23 mouse cellular contexts compared by ENCODE assay signal in the genomic region with DNA sequence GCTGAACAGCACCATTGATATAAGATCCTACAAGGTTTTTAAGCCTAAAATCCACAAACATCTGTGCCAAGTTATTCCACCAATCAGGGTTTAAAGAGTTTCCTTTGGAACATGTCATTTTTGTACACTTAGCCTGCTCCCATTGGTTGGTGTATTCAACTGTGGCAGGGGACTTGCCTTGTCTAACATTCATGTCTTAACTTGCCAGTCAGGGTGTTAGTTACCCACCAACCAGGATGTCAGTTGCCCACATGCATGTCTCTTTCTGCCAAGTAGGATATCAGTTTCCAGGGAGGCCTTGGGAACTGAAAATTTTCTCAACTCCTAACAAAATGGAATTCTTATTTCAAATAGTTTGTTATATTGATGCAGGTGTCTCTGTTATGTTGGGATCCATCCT. TPM values are rescaled to one million over a fixed set of nuclear protein-coding genes. Genes with fewer than 3 reads are reported as not detected.
DNase-seq lines count a peak whose midpoint lies in the region; ATAC-seq and TF ChIP-seq lines count a peak whose summit lies in the region.
"Had no signal": no experiment of that assay in that cellular context is flagged by ENCODE, and none has a peak within 500 bp of the region (broad histone marks: within the 10 kb centered on the region; RNA-seq: fewer than 3 reads in every experiment).

No protein-coding gene starts in this region.

- peak; percentile 60 for TF ChIP-seq EP300 in CH12.LX (IDR thresholded peaks at IDR 0.05; ENCODE audit: low read length)

- no peaks in the 10 kb centered on the region for H3K36me3 ChIP-seq in embryonic facial prominence, embryonic 14.5 days (ENCODE audit: control insufficient read depth, insufficient read depth, low read length)
- H3K36me3 ChIP-seq in embryonic facial prominence, embryonic 10.5 days (replicated peaks): no peaks in the 10 kb centered on the region
- no peaks in the 10 kb centered on the region for H3K36me3 ChIP-seq in CH12.LX (replicated peaks in 1 of 2; ENCODE audit: control insufficient read depth in 1 of 2, insufficient read depth in 1 of 2, low read length in 1 of 2)
- H3K36me3 ChIP-seq in macrophage (ENCODE audit: inconsistent target): no peaks in the 10 kb centered on the region
- H3K36me3 ChIP-seq: G1E had no signal

- H3K4me2 ChIP-seq in embryonic facial prominence, embryonic 14.5 days (ENCODE audit: low read depth, low read length): no peak overlapping the region
- peak overlapping the region; percentile 69 for H3K4me2 ChIP-seq in CH12.LX (ENCODE audit: insufficient read depth, low read depth, poor library complexity, severe bottlenecking)

- H3K27ac ChIP-seq in embryonic facial prominence, embryonic 14.5 days (replicated peaks; ENCODE audit: low read depth, low read length): no peak overlapping the region
- no peak overlapping the region for H3K27ac ChIP-seq in embryonic facial prominence, embryonic 10.5 days (replicated peaks)
- H3K27ac ChIP-seq in CH12.LX (ENCODE audit: insufficient read depth, low read depth) (peak overlapping the region; percentile 89), macrophage (peak overlapping the region; percentile 91; the same call in 1 of the 2 replicates)

- no peaks in the 10 kb centered on the region; the same call in 1 of the 2 replicates for H3K9me3 ChIP-seq in embryonic facial prominence, embryonic 14.5 days (ENCODE audit: control insufficient read depth, low read length)
- no peaks in the 10 kb centered on the region for H3K9me3 ChIP-seq in embryonic facial prominence, embryonic 10.5 days
- H3K9me3 ChIP-seq in CH12.LX (replicated peaks; ENCODE audit: low read length): peaks cover 6% of the 10 kb centered on the region

- DNase-seq in embryonic facial prominence, embryonic 14.5 days (ENCODE audit: low spot score): peak; percentile 25
- no peak for DNase-seq in embryonic facial prominence, embryonic 10.5 days (ENCODE audit: low spot score)
- peak; percentile 52 for DNase-seq in heart, adult 11 months
- DNase-seq in heart, postnatal 14 days: no peak
- peak; percentile 70 for DNase-seq in CH12.LX (ENCODE audit: extremely low read depth)
- DNase-seq in adrenal gland, postnatal 25 days: no peak
- no peak for DNase-seq in right cerebral cortex, postnatal 36 days (ENCODE audit: low spot score in 2 of 2)
- DNase-seq: adrenal gland, adult 2 months; adrenal gland, adult 8-10 months; adrenal gland, postnatal 10 days; adrenal gland, postnatal 14 days; adrenal gland, postnatal 36 days; cerebellum, adult 11 months; cerebellum, adult 11-12 months; cerebellum, adult 18-20 months; cerebellum, adult 2 months had no signal

- in situ Hi-C loops in CH12.LX (cut with MboI; ENCODE audit: low pct_ligation_motif_present, low pct_unique_long_range_greater_than_20kb, low sequenced_read_pairs): no loop called here

- TF ChIP-seq CTCF in CH12.LX (conservative IDR thresholded peaks at IDR 0.05 in 1 of 2, IDR thresholded peaks at IDR 0.05 in 1 of 2; ENCODE audit: low read depth in 2 of 2, low read length in 2 of 2): no peak

- intact Hi-C loops in heart, postnatal 14 days (cut with DNase I): no loop called here

- peak; percentile 46; the same call in 1 of the 2 replicates for TF ChIP-seq POLR2A in CH12.LX (IDR thresholded peaks at IDR 0.05; ENCODE audit: low read depth, low read length)

- ATAC-seq in embryonic facial prominence, embryonic 14.5 days (ENCODE audit: low read depth): no peak
- ATAC-seq: activated CD4-positive, CD25-positive, alpha-beta regulatory T cell, adult 4 months; CD4-positive, CD25-positive, alpha-beta regulatory T cell, adult 4 months; Patski had no signal

- H3K4me1 ChIP-seq in embryonic facial prominence, embryonic 14.5 days (ENCODE audit: control insufficient read depth, insufficient read depth, low read length): no peaks in the 10 kb centered on the region
- no peaks in the 10 kb centered on the region for H3K4me1 ChIP-seq in embryonic facial prominence, embryonic 10.5 days
- peaks cover 24 to 35% of the 10 kb centered on the region in 2 experiments for H3K4me1 ChIP-seq in CH12.LX (ENCODE audit: control insufficient read depth in 1 of 2, insufficient read depth in 2 of 2)

- TF ChIP-seq RAD21 in CH12.LX (IDR thresholded peaks at IDR 0.05; ENCODE audit: low read depth, low read length): no peak

- H3K79me2 ChIP-seq in CH12.LX (replicated peaks; ENCODE audit: control insufficient read depth, extremely low read depth, insufficient read depth, poor library complexity, severe bottlenecking) (no peaks in the 10 kb centered on the region), macrophage (ENCODE audit: inconsistent target) (no peaks in the 10 kb centered on the region)

- H3K4me3 ChIP-seq in embryonic facial prominence, embryonic 14.5 days (ENCODE audit: low read depth, low read length): no peak overlapping the region
- no peak overlapping the region for H3K4me3 ChIP-seq in embryonic facial prominence, embryonic 10.5 days
- H3K4me3 ChIP-seq in CH12.LX (replicated peaks in 1 of 3; ENCODE audit: low read depth in 2 of 3, low read length in 2 of 3, poor library complexity in 1 of 3): no peak overlapping the region
- H3K4me3 ChIP-seq in macrophage (ENCODE audit: inconsistent target): no peak overlapping the region

- no peak overlapping the region for H3K9ac ChIP-seq in embryonic facial prominence, embryonic 14.5 days (ENCODE audit: low read depth, low read length)
- peak overlapping the region; percentile 62; the same call in 1 of the 2 replicates for H3K9ac ChIP-seq in CH12.LX (ENCODE audit: insufficient read depth, low read depth)

- H3K27me3 ChIP-seq in embryonic facial prominence, embryonic 14.5 days (replicated peaks; ENCODE audit: control insufficient read depth, insufficient read depth, low read length): no peaks in the 10 kb centered on the region
- H3K27me3 ChIP-seq in embryonic facial prominence, embryonic 10.5 days (replicated peaks; ENCODE audit: low read depth, poor library complexity, severe bottlenecking): no peaks in the 10 kb centered on the region
- no peaks in the 10 kb centered on the region for H3K27me3 ChIP-seq in CH12.LX (replicated peaks)
- H3K27me3 ChIP-seq: Patski had no signal

- dilution Hi-C loops in CH12.LX (cut with MboI; ENCODE audit: extremely low pct_ligation_motif_present, extremely low pct_unique_long_range_greater_than_20kb, low sequenced_read_pairs): no loop called here

TF ChIP-seq in CH12.LX, 34 proteins besides CTCF, POLR2A, EP300 and RAD21 (continues in another document):
- TF ChIP-seq ETS1 (conservative IDR thresholded peaks at IDR 0.05; ENCODE audit: low read depth, low read length) (peak; percentile 20; the same call in 1 of the 2 replicates), NRF1 (IDR thresholded peaks at IDR 0.05; ENCODE audit: low read depth, low read length) (0 out of 2 replicates have a peak, but pooled peaks have one; percentile 13), HCFC1 (IDR thresholded peaks at IDR 0.05; ENCODE audit: low read depth, low read length) (0 out of 2 replicates have a peak, but pooled peaks have one; percentile 15), TBP (conservative IDR thresholded peaks at IDR 0.05; ENCODE audit: low read depth, low read length) (peak; percentile 62; the same call in 1 of the 2 replicates), CHD1 (IDR thresholded peaks at IDR 0.05; ENCODE audit: low read depth, low read length) (peak; percentile 97), JUN (IDR thresholded peaks at IDR 0.05; ENCODE audit: insufficient read depth, low read depth, low read length) (no peak)

RNA-seq across cellular contexts. Expression of gene Fcgr4, which starts 13.1 kb away (rescaled TPM):
- polyA plus RNA-seq in embryonic facial prominence, embryonic 14.5 days (2014; fragmentation: Nextera tagmentation; extraction: Ambion mirVana): 0.81 and 0.92 TPM in 2 replicates
- 0.31 TPM in 1 of 2 replicates, not detected in the other for polyA plus RNA-seq in embryonic facial prominence, embryonic 10.5 days (2016; fragmentation: Nextera tagmentation; extraction: Ambion mirVana)
- under 1 TPM; 0.22 to 0.29 TPM for total RNA-seq in heart, postnatal 14 days (2021)
- total RNA-seq in CH12.LX (2012; rRNA removed) (48.4 and 56.8 TPM in 2 replicates), CH12.LX (2014; rRNA removed) (41.8 and 50.2 TPM in 2 replicates)
- polyA plus RNA-seq in CH12.LX (2012; ENCODE audit: insufficient read length, low read depth) (46.7 and 52.8 TPM in 2 replicates), macrophage (2018) (192 to 337 TPM (median 269 TPM) in 3 replicates)
- total RNA-seq in macrophage (2018; cell fraction: chromatin; rRNA removed): 10 to 100 TPM in 18 of 26 experiments, 1 to 10 TPM in 8; 2.8 to 51.5 (median 15.7) TPM
- total RNA-seq in macrophage (2018; cell fraction: cytosol; rRNA removed): 100 to 1,000 TPM; 164 to 540 (median 249) TPM
- 100 to 1,000 TPM in 12 of 26 experiments, 10 to 100 TPM in 14; 45.3 to 292 (median 97.1) TPM for total RNA-seq in macrophage (2018; cell fraction: nucleus; rRNA removed)
- total RNA-seq in adrenal gland, postnatal 25 days (2021): 0.76 and 1.6 TPM in 2 replicates
- total RNA-seq: MEL had no signal

RNA-seq across cellular contexts. Expression of gene Fcgr2b, which starts 29.2 kb away (rescaled TPM):
- 1.6 and 3.2 TPM in 2 replicates for polyA plus RNA-seq in embryonic facial prominence, embryonic 14.5 days (2014; fragmentation: Nextera tagmentation; extraction: Ambion mirVana)
- not detected in 2 replicates for polyA plus RNA-seq in embryonic facial prominence, embryonic 10.5 days (2016; fragmentation: Nextera tagmentation; extraction: Ambion mirVana)
- 1 to 10 TPM; 5.2 to 6.0 TPM for total RNA-seq in heart, postnatal 14 days (2021)
- total RNA-seq in CH12.LX (2012; rRNA removed) (20.2 and 31.8 TPM in 2 replicates), CH12.LX (2014; rRNA removed) (29.5 and 31.1 TPM in 2 replicates)
- polyA plus RNA-seq in CH12.LX (2012; ENCODE audit: insufficient read length, low read depth) (36.1 and 44.3 TPM in 2 replicates), macrophage (2018) (372 to 843 TPM (median 791 TPM) in 3 replicates)
- 1,000 to 10,000 TPM in 14 of 26 experiments, 100 to 1,000 TPM in 12; 552 to 2,008 (median 1,011) TPM for total RNA-seq in macrophage (2018; cell fraction: chromatin; rRNA removed)
- 100 to 1,000 TPM; 224 to 730 (median 474) TPM for total RNA-seq in macrophage (2018; cell fraction: cytosol; rRNA removed)
- 1,000 to 10,000 TPM in 21 of 26 experiments, 100 to 1,000 TPM in 5; 780 to 1,818 (median 1,207) TPM for total RNA-seq in macrophage (2018; cell fraction: nucleus; rRNA removed)
- 1.5 and 2.6 TPM in 2 replicates for total RNA-seq in adrenal gland, postnatal 25 days (2021)

RNA-seq across cellular contexts. Expression of gene Fcgr3, which starts 59.1 kb away (rescaled TPM):
- polyA plus RNA-seq in embryonic facial prominence, embryonic 14.5 days (2014; fragmentation: Nextera tagmentation; extraction: Ambion mirVana): 20.5 and 25.0 TPM in 2 replicates
- polyA plus RNA-seq in embryonic facial prominence, embryonic 10.5 days (2016; fragmentation: Nextera tagmentation; extraction: Ambion mirVana): 3.8 and 5.5 TPM in 2 replicates
- total RNA-seq in heart, postnatal 14 days (2021): 10 to 100 TPM; 11.8 to 11.9 TPM
- total RNA-seq in CH12.LX (2012; rRNA removed) (4.3 and 8.5 TPM in 2 replicates), CH12.LX (2014; rRNA removed) (6.1 and 6.3 TPM in 2 replicates)
- polyA plus RNA-seq in CH12.LX (2012; ENCODE audit: insufficient read length, low read depth) (2.6 and 3.7 TPM in 2 replicates), macrophage (2018) (921 to 1,206 TPM (median 1,155 TPM) in 3 replicates)
- total RNA-seq in macrophage (2018; cell fraction: chromatin; rRNA removed): 100 to 1,000 TPM in 2 of 26 experiments, 10 to 100 TPM in 24; 11.2 to 126 (median 31.3) TPM
- 1,000 to 10,000 TPM in 1 of 26 experiments, 100 to 1,000 TPM in 25; 241 to 1,033 (median 488) TPM for total RNA-seq in macrophage (2018; cell fraction: cytosol; rRNA removed)
- total RNA-seq in macrophage (2018; cell fraction: nucleus; rRNA removed): 100 to 1,000 TPM in 22 of 26 experiments, 10 to 100 TPM in 4; 68.5 to 379 (median 158) TPM
- 5.5 and 7.4 TPM in 2 replicates for total RNA-seq in adrenal gland, postnatal 25 days (2021)
- polyA plus RNA-seq: C2C12; CD4-positive, CD25-positive, alpha-beta regulatory T cell, adult 4 months had no signal

Comparison
In these comparisons a context has a peak if more than half of its experiments do, and no peak if none do; other contexts are left out.
1. DNase-seq: peak in embryonic facial prominence, embryonic 14.5 days (single experiment), heart, adult 11 months (single experiment) and CH12.LX (single experiment); none in embryonic facial prominence, embryonic 10.5 days (single experiment), heart, postnatal 14 days (0 of 2), adrenal gland, postnatal 25 days (single experiment) and right cerebral cortex, postnatal 36 days (0 of 2).
2. H3K27ac ChIP-seq: peak in CH12.LX (single experiment) and macrophage (single experiment); none in embryonic facial prominence, embryonic 14.5 days (single experiment) and embryonic facial prominence, embryonic 10.5 days (single experiment).
3. RNA of gene Fcgr4, which starts 13.1 kb away (polyA plus RNA-seq): 192 to 337 TPM in macrophage and 46.7 to 52.8 TPM in CH12.LX; 0.81 to 0.92 TPM in embryonic facial prominence, embryonic 14.5 days and 0.31 TPM in embryonic facial prominence, embryonic 10.5 days; every median in the first group is over 10 times any median in the second.
4. RNA of gene Fcgr3, which starts 59.1 kb away (polyA plus RNA-seq): 921 to 1,206 TPM in macrophage; 20.5 to 25.0 TPM in embryonic facial prominence, embryonic 14.5 days, 3.8 to 5.5 TPM in embryonic facial prominence, embryonic 10.5 days and 2.6 to 3.7 TPM in CH12.LX; every median in the first group is over 10 times any median in the second.